Mouse (Mus musculus) erythroblast, embryonic 14.5 days (primary cell): ENCODE results near the gene Ubtf.

Source experiments
- GATA1 ChIP-seq: IDR thresholded peaks from 2 replicates; pipeline ENCODE4 v1.6.1; 2012; ENCODE audit warnings: low read length, inconsistent platforms, mixed read lengths
- TAL1 ChIP-seq: IDR thresholded peaks from 3 replicates; pipeline ENCODE4 v1.6.1; 2012; ENCODE audit warnings: low read length, inconsistent platforms, mixed read lengths

DNA sequence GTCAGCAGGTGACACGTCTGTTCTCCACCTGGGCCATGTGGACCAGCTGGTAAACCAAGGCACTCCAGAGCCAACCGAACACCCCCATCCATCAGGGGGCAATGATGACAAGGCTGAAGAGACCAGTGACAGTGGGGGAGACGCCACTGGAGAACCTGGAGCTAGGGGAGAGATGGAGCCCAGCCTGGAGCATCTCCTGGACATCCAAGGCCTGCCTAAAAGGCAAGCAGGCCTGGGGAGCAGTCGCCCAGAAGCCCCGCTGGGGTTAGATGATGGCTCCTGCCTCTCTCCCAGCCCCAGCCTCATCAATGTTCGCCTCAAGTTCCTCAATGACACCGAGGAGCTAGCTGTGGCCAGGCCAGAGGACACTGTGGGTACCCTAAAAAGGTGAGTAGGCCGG lies 32.1 kb downstream of the Ubtf start:
- TF ChIP-seq TAL1 (no peak), GATA1 (no peak)
